Mouse (Mus musculus) heart, postnatal 0 days (tissue): ENCODE results near the gene Nelfcd. TPM values are rescaled to one million over a fixed set of nuclear protein-coding genes. Genes with fewer than 3 reads are reported as not detected.

Source experiments
- ATAC-seq: fragments of 200-750 bp; cut with Nextera tagmentation; 2 replicates; pipeline ENCODE4 v1.8.0; 2017; ENCODE audit warnings: low read depth, moderate number of reproducible peaks, moderate library complexity; ENCODE audit not compliant: insufficient read depth
- DNase-seq: peaks from one replicate; pipeline ENCODE4 v3.0.0-alpha.2; 2016; ENCODE audit warnings: low spot score
- H3K27ac ChIP-seq: fragments of 300-500 bp; sonication (generic); 2 replicates; pipeline ENCODE4 v1.5.1; 2014; ENCODE audit warnings: low read depth, mild to moderate bottlenecking
- H3K27me3 ChIP-seq: fragments of 300-500 bp; sonication (generic); 2 replicates; pipeline ENCODE4 v1.6.1; 2014; ENCODE audit warnings: low read length, mixed read lengths; ENCODE audit not compliant: control insufficient read depth, insufficient read depth
- H3K36me3 ChIP-seq: fragments of 300-500 bp; sonication (generic); replicated peaks from 2 replicates; pipeline ENCODE4 v1.6.1; 2014; ENCODE audit warnings: low read length, mixed read lengths; ENCODE audit not compliant: control insufficient read depth, insufficient read depth
- H3K4me1 ChIP-seq: fragments of 300-500 bp; sonication (generic); 2 replicates; pipeline ENCODE4 v1.6.1; 2014; ENCODE audit warnings: antibody characterized with exemption; ENCODE audit not compliant: control insufficient read depth, insufficient read depth
- H3K4me2 ChIP-seq: fragments of 300-500 bp; sonication (generic); 2 replicates; pipeline ENCODE4 v1.6.1; 2014; ENCODE audit warnings: low read depth, mild to moderate bottlenecking, low read length, moderate library complexity
- H3K4me3 ChIP-seq: fragments of 300-500 bp; sonication (generic); 2 replicates; pipeline ENCODE4 v1.5.1; 2014; ENCODE audit warnings: low read depth, low read length
- H3K9ac ChIP-seq: fragments of 300-500 bp; sonication (generic); replicated peaks from 2 replicates; pipeline ENCODE4 v1.6.1; 2014; ENCODE audit warnings: low read depth, low read length, mixed read lengths
- H3K9me3 ChIP-seq: fragments of 300-500 bp; sonication (generic); replicated peaks from 2 replicates; pipeline ENCODE4 v1.6.1; 2016; ENCODE audit warnings: low read length; ENCODE audit not compliant: control insufficient read depth
- CTCF ChIP-seq: IDR thresholded peaks from 2 replicates; pipeline ENCODE4 v1.5.1; 2016; ENCODE audit warnings: antibody characterized with exemption, control low read depth, low read depth
- EP300 ChIP-seq: IDR thresholded peaks from 2 replicates; pipeline ENCODE4 v1.6.1; 2016; ENCODE audit warnings: antibody characterized with exemption, low read depth
- WGBS: fragments of 180-500 bp; shearing (Covaris S2); extraction: QIAGEN DNeasy Blood & Tissue Kit; methylation state at CpG from one replicate; pipeline ENCODE4 v1.1.7; 2014; 5-methylcytosine and 5-hydroxymethylcytosine counted together
- polyA plus RNA-seq: library from polyadenylated mRNA; unstranded; fragments of >200 nt; fragmentation: Nextera tagmentation; extraction: Ambion mirVana; gene quantifications from 2 replicates; pipeline ENCODE4 v1.2.1, GENCODE M21; 2015
- total RNA-seq: library from RNA; depleted of rRNA; stranded (reverse); fragments of >200 nt; gene quantifications from 2 replicates; pipeline ENCODE4 v1.2.3, GENCODE M21; 2014; ENCODE audit warnings: low replicate concordance

Nelfcd gene
- total and polyA plus RNA-seq, 2 experiments from 2014 or later, result 30.1 to 60.4 TPM

DNA sequence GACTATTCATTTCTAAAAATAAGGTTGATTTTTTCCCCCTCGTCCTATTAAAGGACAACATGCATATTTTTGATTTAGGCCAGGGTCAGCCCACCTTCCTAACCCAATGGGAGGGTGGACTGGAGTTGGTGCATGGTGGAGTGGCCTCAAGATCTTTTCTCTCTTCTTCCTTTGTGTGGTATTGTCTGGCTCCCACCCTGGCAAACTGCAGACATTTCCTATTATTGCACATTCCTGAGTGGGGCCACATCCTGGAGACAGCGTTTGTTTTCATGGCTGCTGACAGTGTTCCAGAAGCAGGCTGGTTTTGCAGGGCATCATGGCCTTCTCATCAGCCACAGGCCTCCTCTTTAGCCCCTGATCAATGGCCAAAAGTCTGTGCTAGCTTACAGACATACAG, 27.4 kb downstream of the Nelfcd start:
- WGBS, result 26% methylated on average over 2 of the region's 2 CpGs
- peak; percentile 22; the same call in 1 of the 2 replicates for ATAC-seq
- TF ChIP-seq EP300 (no peak), CTCF (no peak)

DNA sequence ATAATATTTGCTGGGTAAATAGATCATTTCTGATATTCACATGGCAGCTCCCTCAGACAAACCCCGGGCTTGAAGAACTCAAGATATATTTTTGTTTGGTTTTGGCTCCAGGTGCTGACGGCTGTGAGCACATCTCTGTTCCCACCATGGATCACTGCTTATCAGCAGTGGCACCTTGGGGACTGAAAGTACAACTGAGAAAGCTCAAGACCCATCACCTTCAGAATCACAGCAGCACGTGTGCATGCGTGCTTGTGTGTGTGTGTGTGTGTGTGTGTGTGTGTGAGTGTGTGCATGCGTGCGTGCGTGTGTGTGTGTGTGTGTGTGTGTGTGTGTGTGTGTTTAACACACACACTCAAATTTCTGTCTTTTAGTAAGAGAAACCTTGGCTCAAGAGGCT, 28.8 kb downstream of the Nelfcd start:
- Histone ChIP-seq H3K27ac (no peak overlapping the region), H3K4me1 (0 out of 2 replicates have a peak, but pooled peaks cover 11% of the 10 kb centered on the region), H3K4me3 (no peak overlapping the region), H3K36me3 (no peaks in the 10 kb centered on the region), H3K4me2 (no peak overlapping the region), H3K9me3 (no peaks in the 10 kb centered on the region), H3K9ac (no peak overlapping the region), H3K27me3 (no peaks in the 10 kb centered on the region)
- ATAC-seq (no peak), DNase-seq (no peak)
- TF ChIP-seq CTCF (no peak), EP300 (no peak)
- 67% methylated on average over 7 of the region's 7 CpGs for WGBS

More for the DNA sequence above, 27.4 kb downstream of the Nelfcd start:
- Histone ChIP-seq H3K4me1 (peaks cover 20% of the 10 kb centered on the region), H3K4me2 (no peak overlapping the region), H3K4me3 (no peak overlapping the region), H3K9ac (no peak overlapping the region), H3K36me3 (no peaks in the 10 kb centered on the region), H3K27ac (peak overlapping the region; percentile 27; the same call in 1 of the 2 replicates), H3K9me3 (no peaks in the 10 kb centered on the region), H3K27me3 (no peaks in the 10 kb centered on the region)
- no peak for DNase-seq

DNA sequence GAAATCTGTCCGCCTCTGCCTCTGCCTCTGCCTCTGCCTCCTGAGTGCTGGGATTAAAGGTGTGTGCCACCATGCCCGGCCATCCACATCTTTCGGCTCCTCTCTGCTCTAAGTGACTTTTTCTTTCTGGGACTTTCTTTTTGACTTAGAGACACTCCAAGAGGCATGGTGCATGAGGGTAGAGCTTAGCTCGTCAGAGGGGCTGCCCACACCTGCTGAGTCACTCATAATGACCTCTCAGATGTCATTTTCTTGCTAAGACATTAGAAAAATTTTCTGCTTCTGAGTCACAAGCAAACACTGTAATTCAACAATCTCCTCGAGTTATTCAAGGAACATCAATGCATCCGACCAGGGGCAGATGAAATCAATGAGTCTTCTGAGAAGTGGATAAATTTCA, 29.4 kb downstream of the Nelfcd start:
- no peak for ATAC-seq
- H3K9ac ChIP-seq, result no peak overlapping the region
- WGBS, result 82% methylated on average over 6 of the region's 6 CpGs

DNA sequence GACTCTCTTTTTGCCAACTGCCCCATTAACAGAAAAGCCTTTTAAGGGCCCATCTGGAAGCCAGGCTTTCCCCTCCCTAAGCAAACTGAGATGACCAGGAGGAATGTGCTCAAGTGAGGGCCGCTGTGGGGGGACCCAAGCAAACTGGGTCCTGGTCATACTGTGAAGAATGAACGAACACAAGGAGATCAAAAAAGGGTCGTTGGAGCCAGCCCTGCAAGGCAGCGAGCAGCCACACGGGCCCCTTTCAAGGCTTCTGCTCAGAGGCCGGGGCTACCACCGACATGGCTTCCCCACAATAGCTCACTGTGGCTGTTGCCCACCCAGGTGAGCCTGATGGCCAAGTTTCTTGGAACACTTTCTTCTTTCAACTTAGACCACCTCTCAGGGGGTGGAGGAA, 30.9 kb downstream of the Nelfcd start:
- Histone ChIP-seq H3K4me1 (0 out of 2 replicates have a peak, but pooled peaks cover 11% of the 10 kb centered on the region), H3K4me2 (no peak overlapping the region), H3K27me3 (no peaks in the 10 kb centered on the region), H3K27ac (no peak overlapping the region), H3K9me3 (no peaks in the 10 kb centered on the region), H3K36me3 (no peaks in the 10 kb centered on the region), H3K4me3 (no peak overlapping the region), H3K9ac (no peak overlapping the region)
- ATAC-seq (no peak), DNase-seq (no peak)
- WGBS, result 59% methylated on average over 7 of the region's 7 CpGs
- TF ChIP-seq CTCF, result no peak
- no peak for TF ChIP-seq EP300

More for the DNA sequence above, 29.4 kb downstream of the Nelfcd start:
- TF ChIP-seq CTCF (no peak), EP300 (no peak)
- H3K4me1 ChIP-seq, result 0 out of 2 replicates have a peak, but pooled peaks cover 11% of the 10 kb centered on the region
- no peaks in the 10 kb centered on the region for H3K36me3 ChIP-seq
- no peak overlapping the region for H3K27ac ChIP-seq
- H3K4me3 ChIP-seq, result no peak overlapping the region
- H3K9me3 ChIP-seq, result no peaks in the 10 kb centered on the region
- DNase-seq, result no peak
- no peaks in the 10 kb centered on the region for H3K27me3 ChIP-seq
- H3K4me2 ChIP-seq, result no peak overlapping the region

DNA sequence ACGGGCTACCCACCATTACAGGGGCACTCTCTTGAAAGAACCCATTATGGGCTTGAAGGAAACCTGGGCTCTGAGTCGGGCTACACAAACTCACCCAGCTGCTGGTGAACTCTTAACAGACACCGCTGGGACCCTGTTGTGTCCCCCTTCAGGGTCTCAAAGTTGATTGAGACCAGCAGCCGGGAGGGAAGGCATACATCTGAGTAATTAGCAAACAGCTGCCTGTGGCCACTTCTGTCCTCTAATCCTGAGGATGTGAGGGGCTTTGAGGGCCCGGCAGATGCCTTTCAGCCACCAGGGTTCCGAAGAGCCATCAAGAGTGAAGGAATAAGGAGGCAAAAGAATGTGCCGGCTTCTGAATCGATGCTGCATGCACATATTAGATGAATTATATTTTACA, 31.3 kb downstream of the Nelfcd start:
- Histone ChIP-seq H3K9ac (no peak overlapping the region), H3K9me3 (no peaks in the 10 kb centered on the region), H3K4me3 (no peak overlapping the region), H3K36me3 (no peaks in the 10 kb centered on the region), H3K27ac (no peak overlapping the region), H3K4me2 (no peak overlapping the region), H3K27me3 (no peaks in the 10 kb centered on the region), H3K4me1 (0 out of 2 replicates have a peak, but pooled peaks cover 11% of the 10 kb centered on the region)
- WGBS, result 63% methylated on average over 8 of the region's 8 CpGs
- no peak for DNase-seq
- TF ChIP-seq CTCF (no peak), EP300 (no peak)
- ATAC-seq, result no peak

DNA sequence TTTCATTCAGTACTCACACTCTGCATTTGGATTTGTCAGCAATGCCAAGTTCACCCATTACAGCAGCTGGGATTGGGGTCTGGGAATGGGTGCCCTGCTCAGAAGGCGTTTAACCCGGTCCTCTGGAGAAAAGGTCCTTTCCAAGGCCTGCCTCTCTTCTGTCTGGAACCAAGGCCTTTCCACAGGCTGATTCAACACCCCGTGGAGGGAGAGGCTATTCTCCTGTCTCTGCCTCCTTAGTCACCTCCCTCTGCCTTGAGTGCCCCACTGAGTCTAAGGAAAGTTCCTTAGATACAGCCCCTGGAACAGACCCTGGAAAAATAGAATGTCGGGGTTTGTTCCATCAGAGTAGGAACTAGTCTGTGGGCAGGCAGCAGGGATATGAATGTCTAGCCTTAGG, 32.8 kb downstream of the Nelfcd start:
- Histone ChIP-seq H3K9me3 (no peaks in the 10 kb centered on the region), H3K27me3 (no peaks in the 10 kb centered on the region), H3K4me2 (no peak overlapping the region), H3K27ac (no peak overlapping the region), H3K4me3 (no peak overlapping the region), H3K9ac (no peak overlapping the region), H3K36me3 (no peaks in the 10 kb centered on the region), H3K4me1 (no peaks in the 10 kb centered on the region)
- DNase-seq (no peak), ATAC-seq (no peak)
- TF ChIP-seq CTCF (no peak), EP300 (no peak)
- 79% methylated on average over 4 of the region's 4 CpGs for WGBS
